Mouse (Mus musculus): ENCODE data around the gene Cnn2.
A peak's percentile ranks its signal among the peaks of the same experiment; 100 is the strongest.
"Not testable (repeated sequence)": the region's sequence is repeated elsewhere in the genome, so short reads cannot be mapped to it uniquely, and the experiment has no call there.

The Cnn2 gene

GRCm38 (mm10) chr10:80036832-80037231 is 48.4 kb downstream of the Cnn2 start:
- peak; percentile 87 to 92 for DNase-seq (ENCODE audit: low spot score in 2 of 2)

GRCm38 (mm10) chr10:80039559-80039979 is 51.2 kb downstream of the Cnn2 start, which contains the start of gene Polr2e:
Gene Polr2e, minus strand, starts transcription at chr10:80039795.
- peak; percentile 98 to 99 for DNase-seq (ENCODE audit: low spot score in 2 of 2)

GRCm38 (mm10) chr10:80041409-80042060 is 53.2 kb downstream of the Cnn2 start:
- DNase-seq (ENCODE audit: low spot score in 2 of 2) = not testable (repeated sequence)

- no peak for DNase-seq (ENCODE audit: low spot score in 2 of 2)
Observed at GRCm38 (mm10) chr10:80044087-80044486, 55.7 kb downstream of the Cnn2 start.

- not testable (repeated sequence) for DNase-seq (ENCODE audit: low spot score in 2 of 2)
Observed at GRCm38 (mm10) chr10:80045364-80045763, 57.0 kb downstream of the Cnn2 start.

All from heart, adult 9 months (tissue).